Mouse (Mus musculus): ENCODE measurements around the gene BC107364. TPM values are rescaled to one million over a fixed set of nuclear protein-coding genes. Genes with fewer than 3 reads are reported as not detected.
"Not testable (repeated sequence)": the region's sequence is repeated elsewhere in the genome, so short reads cannot be mapped to it uniquely, and the experiment has no call there.

Gene BC107364
- total RNA-seq (2021) = not detected

DNA sequence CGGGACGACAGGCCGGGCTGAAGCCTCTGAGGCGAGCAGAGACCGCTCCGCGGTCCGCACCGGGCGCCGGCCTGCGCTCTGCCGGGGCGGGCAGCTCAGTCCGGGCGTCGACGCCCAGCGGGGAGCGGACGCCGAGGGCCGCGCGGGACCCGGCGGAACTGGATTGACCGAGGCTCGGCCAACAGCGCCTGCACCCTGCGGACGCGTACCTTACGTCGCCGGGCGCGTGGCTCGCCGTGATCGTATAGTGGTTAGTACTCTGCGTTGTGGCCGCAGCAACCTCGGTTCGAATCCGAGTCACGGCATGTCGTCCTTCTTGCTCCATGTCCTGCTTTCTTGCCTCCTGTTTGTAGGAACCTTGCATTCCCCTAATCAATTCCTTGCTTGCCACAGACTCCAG lies at the start of gene BC107364:
Gene BC107364, minus strand, starts transcription at position 45 of the 400 bp plus-strand sequence.
- intact Hi-C loops (cut with DNase I); DNase-seq: not testable (repeated sequence)

- intact Hi-C loops (cut with DNase I) = loop anchor here (2.0 kb wide), 2 partner anchors 15 to 223 kb away; no protein-coding TSS in a partner anchor
- peak; percentile 92 to 96 for DNase-seq
These were observed 49.4 kb upstream of the BC107364 start for GRCm38 (mm10) chr3:96501391-96502115.

- peak; percentile 91 to 92 for DNase-seq
- intact Hi-C loops (cut with DNase I) = loop anchor here (2.0 kb wide), 2 partner anchors 14 to 222 kb away; no protein-coding TSS in a partner anchor
These were observed 48.7 kb upstream of the BC107364 start for GRCm38 (mm10) chr3:96500691-96501265.

DNA sequence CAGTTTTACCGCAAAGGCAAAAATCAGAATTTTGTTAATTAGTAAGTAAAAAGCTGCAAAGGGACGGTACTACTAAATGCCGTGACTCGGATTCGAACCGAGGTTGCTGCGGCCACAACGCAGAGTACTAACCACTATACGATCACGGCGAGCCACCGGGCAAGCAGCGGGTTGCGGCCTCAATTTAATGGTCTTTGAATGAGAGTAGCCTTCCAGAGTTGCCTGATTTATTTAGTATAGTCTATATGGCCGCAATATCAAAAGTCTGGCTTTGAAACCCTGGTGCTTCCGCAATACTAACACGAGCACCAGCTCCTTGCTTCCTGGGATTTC lies 48.1 kb upstream of the BC107364 start:
- DNase-seq = peak; percentile 96 to 97
- intact Hi-C loops (cut with DNase I) = loop anchor here (2.0 kb wide), 2 partner anchors 13 to 221 kb away; no protein-coding TSS in a partner anchor

GRCm38 (mm10) chr3:96499481-96500288 lies 47.6 kb upstream of the BC107364 start:
- peak; percentile 82 to 84 for DNase-seq
- intact Hi-C loops (cut with DNase I) = loop anchor here (2.0 kb wide), 2 partner anchors 13 to 221 kb away; no protein-coding TSS in a partner anchor

DNA sequence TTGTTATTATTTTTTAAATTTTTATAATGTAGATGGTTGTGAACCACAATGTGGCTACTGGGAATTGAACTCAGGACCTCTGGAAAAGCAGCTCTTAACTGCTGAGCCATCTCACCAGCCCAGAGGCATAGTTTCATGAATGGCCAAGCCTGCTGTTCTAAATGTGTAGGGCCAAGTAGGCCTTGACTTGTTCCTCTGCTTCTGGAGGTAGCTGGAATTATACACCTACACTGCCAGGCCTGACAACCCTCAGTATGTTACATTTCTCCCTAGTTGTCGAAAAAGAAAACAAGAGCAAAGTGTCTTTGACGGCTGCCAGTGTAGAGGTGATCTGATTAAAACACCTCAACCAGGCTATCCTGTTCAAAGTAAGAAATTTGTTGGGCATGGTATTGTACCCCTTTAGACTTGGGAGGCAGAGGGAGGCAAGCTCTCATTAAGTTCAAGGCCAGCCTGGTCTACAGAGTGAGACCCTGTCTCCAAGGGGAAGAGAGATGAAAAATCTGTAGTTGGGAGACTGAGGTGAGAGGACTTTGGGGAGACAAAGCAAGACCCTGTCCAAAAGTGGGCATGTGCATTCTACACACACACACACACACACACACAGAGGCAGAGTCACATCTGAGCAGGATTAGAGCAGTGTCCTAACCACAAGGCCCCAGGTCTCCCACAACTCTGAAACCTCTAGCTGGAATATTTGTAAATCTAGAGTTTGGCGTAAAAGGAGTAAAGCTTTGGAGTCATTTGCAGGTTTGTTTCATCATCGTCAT lies 46.6 kb upstream of the BC107364 start:
- DNase-seq = no peak
- intact Hi-C loops (cut with DNase I) = no loop called here

- peak; percentile 80 to 83 for DNase-seq
- intact Hi-C loops (cut with DNase I) = no loop called here
These were observed 45.4 kb upstream of the BC107364 start for GRCm38 (mm10) chr3:96497451-96498028.

DNA sequence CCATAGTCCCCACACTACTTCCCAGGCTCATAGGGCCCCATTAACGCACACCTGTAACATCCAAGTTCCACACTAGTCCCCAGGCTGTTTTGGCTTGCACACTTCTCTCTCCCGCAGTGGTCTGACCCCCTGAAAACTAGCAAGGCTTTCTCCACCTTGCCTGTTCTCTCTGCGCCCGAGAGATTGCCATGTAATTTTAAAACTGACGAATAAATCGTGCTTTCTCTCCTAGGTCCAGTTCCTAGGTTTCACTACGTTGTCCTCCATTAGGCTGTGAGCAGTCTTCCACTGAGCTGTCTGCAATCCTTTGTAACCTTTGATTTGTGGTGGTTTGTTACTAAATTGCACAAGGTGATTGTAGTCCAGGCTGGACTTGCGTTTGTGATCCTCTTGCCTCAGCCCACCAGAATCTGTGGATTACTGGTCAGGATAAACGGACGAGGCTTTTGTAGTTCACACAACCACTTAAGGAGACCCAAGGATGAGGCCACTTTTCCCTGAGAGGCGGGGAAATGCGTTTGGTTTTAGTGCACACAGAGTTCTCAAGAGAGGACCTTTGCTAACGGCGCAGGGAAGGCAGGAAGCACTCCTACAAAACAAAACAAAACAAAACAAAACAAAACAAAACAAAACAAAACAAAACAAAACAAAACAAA lies 44.6 kb upstream of the BC107364 start:
- intact Hi-C loops (cut with DNase I); DNase-seq: not testable (repeated sequence)

- intact Hi-C loops (cut with DNase I) = no loop called here
- DNase-seq = no peak
These were observed 44.1 kb upstream of the BC107364 start for GRCm38 (mm10) chr3:96496216-96496615.

DNA sequence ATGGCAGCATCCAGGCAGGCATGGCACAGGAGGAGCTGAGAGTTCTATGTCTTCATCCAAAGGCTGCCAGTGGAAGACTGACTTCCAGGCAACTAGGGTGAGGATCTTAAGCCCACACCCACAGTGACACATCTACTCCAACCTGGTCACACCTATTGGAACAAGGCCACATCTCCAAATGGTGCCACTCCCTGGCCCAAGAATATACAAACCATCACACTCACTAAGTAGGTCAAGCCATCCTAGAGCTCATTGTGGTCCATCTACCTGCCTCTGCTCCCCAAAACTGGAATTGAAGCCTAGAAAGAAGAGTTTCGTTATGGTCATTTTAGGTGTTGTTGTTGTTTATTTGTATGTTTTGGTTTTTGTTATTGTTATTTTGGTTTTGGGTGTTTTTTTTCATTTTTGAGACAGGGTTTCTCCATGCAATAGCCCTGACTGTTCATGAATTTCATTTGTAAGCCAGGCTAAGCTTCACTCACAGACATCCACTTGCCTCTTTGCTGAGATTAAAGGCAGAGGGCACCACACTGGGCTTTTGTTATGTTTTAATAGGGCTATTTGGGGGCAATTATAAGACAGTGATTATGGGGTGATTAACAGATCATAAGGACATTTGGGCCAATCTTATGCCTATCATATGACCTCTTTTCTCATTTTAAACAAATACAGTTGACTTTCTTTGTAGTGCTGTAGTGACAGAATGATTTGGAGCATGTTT lies 43.5 kb upstream of the BC107364 start:
- DNase-seq = no peak
- intact Hi-C loops (cut with DNase I) = no loop called here

- no peak for DNase-seq
- intact Hi-C loops (cut with DNase I) = no loop called here
These were observed 42.8 kb upstream of the BC107364 start for GRCm38 (mm10) chr3:96494912-96495311.

DNA sequence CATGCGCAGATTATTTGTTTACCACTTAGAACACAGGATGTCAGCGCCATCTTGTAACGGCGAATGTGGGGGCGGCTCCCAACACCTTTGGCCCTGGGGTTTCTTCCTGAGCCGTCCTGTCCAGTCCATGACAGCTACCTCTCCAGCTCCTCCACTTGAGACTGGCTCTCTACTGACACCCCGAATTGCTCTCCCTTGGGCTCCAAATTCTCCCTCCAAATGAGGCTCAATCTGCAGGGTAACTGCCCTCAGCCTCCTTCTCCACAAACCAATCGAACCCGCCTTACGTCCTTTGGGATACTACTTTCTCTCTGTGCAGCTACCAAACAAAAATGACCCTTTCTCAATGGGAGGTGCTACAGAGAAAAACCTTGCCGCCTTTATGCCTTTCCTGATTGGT lies 42.4 kb upstream of the BC107364 start:
- intact Hi-C loops (cut with DNase I); DNase-seq: not testable (repeated sequence)

GRCm38 (mm10) chr3:96489636-96490035 lies 37.5 kb upstream of the BC107364 start:
- DNase-seq; intact Hi-C loops (cut with DNase I): not testable (repeated sequence)

DNA sequence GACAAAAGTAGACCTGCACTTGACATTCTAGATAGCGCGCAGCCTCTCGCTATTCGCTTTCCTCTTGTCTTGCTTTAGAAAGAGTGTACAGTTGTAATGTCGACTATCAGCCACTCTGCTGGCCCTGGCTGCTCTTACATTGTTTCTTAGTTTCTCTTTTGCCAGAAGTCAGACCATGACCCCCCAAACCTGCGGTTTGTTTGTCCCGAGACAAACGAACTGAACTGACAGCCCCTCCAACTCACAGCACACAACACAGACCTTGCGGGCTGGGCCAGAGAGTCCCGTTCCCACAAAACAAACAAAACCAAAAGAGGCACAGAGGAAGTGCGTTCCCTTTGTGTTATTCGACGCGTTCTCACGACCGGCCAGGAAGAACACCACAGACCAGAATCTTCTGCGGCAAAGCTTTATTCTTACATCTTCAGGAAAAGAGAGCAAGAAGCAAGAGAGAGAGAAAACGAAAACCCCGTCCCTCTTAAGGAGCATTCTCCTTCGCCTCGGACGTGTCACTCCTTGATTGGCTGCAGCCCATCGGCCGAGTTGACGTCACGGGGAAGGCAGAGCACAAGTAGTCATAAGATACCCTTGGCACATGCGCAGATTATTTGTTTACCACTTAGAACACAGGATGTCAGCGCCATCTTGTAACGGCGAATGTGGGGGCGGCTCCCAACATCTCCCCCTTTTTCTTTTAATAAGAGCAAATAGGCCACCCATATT lies 37.0 kb upstream of the BC107364 start:
- DNase-seq; intact Hi-C loops (cut with DNase I): not testable (repeated sequence)

GRCm38 (mm10) chr3:96488290-96488906 lies 36.3 kb upstream of the BC107364 start:
- DNase-seq; intact Hi-C loops (cut with DNase I): not testable (repeated sequence)

DNA sequence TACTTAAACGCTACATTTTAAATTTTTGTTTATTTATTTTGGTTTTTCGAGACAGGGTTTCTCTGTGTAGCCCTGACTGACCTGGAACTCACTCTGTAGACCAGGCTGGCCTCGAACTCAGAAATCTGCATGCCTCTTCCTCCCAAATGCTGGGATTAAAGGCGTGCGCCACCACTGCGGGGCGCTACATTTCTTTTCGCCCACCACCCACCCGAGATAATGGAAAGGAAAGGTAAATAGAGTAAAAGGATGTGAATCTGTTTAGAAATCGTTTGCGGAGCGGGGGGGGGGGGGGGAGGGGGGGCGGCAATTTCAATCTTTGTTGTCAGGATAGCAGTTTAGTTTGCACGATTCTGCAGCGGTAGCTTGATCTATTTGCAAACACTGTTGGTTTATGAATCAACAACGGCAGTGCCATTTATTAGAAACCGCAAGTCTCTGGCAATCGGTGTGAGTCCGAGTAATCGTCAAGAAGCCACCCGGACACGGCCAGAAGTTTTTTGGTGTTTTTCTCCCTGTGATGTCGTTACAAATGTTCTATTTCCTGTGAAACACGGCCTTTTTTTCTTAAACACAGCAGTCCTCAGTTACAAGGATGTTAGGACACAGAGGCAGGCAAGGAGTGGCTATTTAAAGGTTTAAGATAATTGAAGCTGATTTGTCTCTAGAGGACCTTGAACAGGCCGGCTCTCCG lies 35.6 kb upstream of the BC107364 start:
- DNase-seq = peak; percentile 54 to 56
- intact Hi-C loops (cut with DNase I) = loop anchor here (2.0 kb wide), 1 partner anchor 13 kb away; no protein-coding TSS in a partner anchor

Data from heart, postnatal 10 days (tissue).